Mouse (Mus musculus) heart, postnatal 10 days (tissue): ENCODE measurements at regions not wholly inside any gene's neighbourhood (a gene's known extent, or its start where the extent isn't known, plus 50 kb on each side); places are given as distances from the start of the nearest gene placed in this dataset.
A peak's percentile ranks its signal among the peaks of the same experiment; 100 is the strongest.

Source experiments
- DNase-seq, 2 experiments: peaks; one replicate each; pipeline ENCODE4 v3.0.0; 2021
- intact Hi-C: fragments of 180-260 bp; cut with DNase I; formaldehyde crosslinking; loops from one replicate; pipeline ENCODE4 v1.15.1; 2025

GRCm38 (mm10) chr14:105721576-105721975 is 175.0 kb downstream of the Spry2 start:
- intact Hi-C loops, result no loop called here
- DNase-seq, result no peak

DNA sequence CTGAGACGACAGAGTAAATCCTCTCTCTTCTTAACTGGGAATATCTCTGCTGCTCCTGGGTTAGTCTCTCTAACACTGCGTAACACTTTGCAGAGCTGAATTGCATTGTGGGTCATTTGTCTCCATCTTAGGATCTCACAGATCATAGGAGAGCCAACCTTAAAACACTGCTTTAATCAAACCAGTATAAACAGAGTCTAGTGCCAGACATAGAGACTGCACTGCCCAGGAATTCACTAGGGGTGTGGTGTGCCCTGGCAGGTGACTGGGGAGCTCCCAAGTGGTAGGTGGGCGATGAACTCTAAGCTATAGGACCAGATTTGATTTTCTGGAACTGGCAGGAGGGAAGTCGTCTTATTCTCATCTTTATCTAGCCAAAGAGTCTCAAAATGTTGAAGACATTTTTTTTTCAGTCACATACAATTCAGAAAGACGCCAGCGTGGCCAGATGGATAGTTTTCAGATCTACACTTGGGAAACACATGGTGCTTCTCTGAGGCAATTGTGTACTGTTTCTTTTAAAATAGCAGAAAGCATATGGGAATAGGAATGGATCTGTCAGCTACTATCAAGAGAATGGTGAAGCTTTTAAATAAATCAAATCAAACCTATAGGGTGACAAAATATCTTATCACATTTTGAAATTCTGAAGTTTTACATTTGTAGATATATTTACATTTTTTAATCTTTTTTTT is 175.7 kb downstream of the Spry2 start:
- no peak for DNase-seq
- intact Hi-C loops, result no loop called here

GRCm38 (mm10) chr14:105718676-105719441 is 177.8 kb downstream of the Spry2 start:
- DNase-seq, result no peak
- intact Hi-C loops, result no loop called here

GRCm38 (mm10) chr14:105717821-105718220 is 178.8 kb downstream of the Spry2 start:
- DNase-seq, result no peak
- intact Hi-C loops, result no loop called here

DNA sequence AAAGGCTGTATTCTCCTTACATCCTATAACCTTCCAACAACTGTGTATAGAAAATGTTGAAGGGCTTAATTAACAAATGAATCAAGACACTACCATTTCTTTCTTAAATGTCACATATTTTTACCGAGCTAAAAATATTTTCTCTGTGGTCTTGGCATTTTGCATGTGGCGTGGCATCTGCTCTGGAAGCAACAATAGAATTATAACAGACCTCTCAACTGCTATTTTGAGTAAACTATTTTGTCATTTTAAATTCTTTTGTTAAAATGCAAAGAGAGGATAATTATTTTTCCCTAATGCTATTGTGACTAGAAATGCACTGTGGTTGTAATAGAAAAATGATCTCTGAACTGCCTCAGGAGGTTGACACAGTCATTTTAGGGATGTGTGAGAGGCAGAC is 187.9 kb downstream of the Spry2 start:
- DNase-seq, result no peak
- intact Hi-C loops, result no loop called here

GRCm38 (mm10) chr14:105706756-105707155 is 189.9 kb downstream of the Spry2 start:
- no peak for DNase-seq
- intact Hi-C loops, result no loop called here

- intact Hi-C loops, result no loop called here
- no peak for DNase-seq
Measured at GRCm38 (mm10) chr14:105698616-105699015, 198.0 kb downstream of the Spry2 start.

DNA sequence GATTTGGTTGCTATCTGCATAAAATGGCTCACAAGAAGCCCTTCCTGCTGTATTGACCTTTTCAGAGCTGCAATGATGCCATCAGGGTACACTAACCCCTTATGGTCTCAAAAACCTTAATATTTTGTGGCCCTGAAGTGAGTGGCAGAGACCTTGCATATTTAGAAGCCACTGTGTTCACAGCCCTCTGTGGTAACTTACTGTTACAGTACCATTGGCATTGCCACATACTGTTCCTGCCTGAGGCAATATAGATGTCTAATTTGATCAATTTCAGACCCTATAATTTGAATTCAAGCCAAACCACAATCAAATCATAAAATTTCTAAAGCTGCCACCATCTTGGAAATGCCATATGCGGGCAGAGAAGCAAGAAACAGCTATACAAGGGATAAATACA is 198.5 kb downstream of the Spry2 start:
- no peak for DNase-seq
- intact Hi-C loops, result no loop called here

DNA sequence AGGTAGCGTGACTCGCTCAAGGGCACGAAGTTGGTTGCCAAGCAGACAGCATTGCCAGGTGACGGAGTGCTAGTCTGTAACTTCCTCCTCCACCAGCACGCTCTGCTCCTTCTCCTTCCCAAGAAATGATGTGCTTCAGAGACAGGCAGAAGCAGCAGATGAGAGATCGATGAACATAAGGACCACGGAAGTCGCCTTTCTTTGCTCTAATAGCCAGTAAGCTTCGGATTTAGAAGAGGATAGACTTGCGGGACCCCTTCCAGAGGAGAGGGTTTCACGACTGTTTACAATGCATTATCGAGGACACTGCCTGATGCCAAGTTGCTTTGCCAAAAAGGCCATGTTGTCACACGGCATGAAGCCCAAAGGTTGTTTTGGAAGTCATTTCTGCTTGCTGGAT is 199.2 kb downstream of the Spry2 start:
- intact Hi-C loops, result no loop called here
- DNase-seq, result no peak

DNA sequence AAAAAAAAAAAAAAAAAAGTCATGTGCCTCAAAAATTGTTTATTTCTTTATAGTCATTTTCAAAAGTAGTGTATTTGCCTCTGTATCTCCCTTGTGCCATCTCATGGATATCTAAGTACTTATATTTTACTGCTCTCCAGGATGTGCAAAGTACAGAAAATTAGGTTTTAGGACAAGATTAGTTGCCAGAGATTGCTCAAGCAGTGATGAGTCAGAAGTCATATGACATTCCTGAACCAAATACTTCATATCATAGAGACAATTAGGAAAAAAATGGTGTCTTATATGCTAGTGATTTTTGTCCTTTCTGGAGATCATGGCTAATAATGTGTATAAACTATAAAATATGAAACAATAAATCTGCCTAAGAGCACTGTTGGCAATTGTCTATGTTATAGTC is 201.7 kb downstream of the Spry2 start:
- DNase-seq, result no peak
- intact Hi-C loops, result no loop called here

GRCm38 (mm10) chr14:105693713-105694112 is 202.9 kb downstream of the Spry2 start:
- intact Hi-C loops, result no loop called here
- DNase-seq, result no peak

- DNase-seq, result no peak
- intact Hi-C loops, result no loop called here
Measured at GRCm38 (mm10) chr14:105684826-105685465, 211.7 kb downstream of the Spry2 start.

- no peak for DNase-seq
- intact Hi-C loops, result no loop called here
Measured at GRCm38 (mm10) chr14:105684329-105684728, 212.3 kb downstream of the Spry2 start.

- peak; percentile 40 to 47 for DNase-seq
- intact Hi-C loops, result no loop called here
Measured at GRCm38 (mm10) chr14:105676646-105676930, 220.0 kb downstream of the Spry2 start.

DNA sequence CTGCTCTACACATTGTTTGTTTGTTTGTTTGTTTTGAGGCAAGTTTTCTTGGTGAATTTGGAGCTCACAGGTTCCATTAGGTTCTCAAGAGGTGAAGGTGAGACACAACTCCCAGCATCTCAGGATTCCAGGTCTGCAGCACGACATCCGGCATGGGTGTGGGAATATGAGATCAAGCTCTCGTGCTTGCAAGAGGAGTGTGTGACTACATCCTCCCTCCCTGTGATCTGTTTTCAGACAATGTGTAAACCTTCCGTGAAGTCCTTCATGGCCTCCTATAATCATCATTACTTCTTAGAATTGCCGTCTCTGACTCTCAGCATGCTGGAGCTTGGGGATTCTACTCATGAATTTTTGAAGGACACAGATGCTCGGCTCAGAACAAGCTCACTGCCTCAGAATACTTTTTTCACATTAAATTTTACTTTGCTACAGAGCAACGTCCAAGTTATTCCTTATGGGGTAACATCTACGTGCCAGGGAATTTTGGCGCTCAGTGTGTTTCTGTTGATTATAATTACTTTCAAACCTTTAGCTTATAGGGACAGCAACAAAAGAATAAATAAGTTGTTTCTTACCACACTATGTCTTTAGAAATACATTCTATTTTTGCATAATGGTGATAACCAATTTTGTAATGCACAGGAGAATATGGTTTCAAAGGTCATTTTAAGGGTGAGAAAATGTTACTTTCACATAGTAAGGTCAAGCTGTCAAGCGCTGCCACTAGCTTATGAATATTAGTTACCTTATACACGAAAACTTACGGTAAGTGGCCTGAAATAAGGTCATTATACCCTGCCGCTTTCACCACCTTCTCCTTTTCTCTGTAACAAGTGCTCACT is 220.6 kb downstream of the Spry2 start:
- intact Hi-C loops, result no loop called here
- DNase-seq, result no peak

DNA sequence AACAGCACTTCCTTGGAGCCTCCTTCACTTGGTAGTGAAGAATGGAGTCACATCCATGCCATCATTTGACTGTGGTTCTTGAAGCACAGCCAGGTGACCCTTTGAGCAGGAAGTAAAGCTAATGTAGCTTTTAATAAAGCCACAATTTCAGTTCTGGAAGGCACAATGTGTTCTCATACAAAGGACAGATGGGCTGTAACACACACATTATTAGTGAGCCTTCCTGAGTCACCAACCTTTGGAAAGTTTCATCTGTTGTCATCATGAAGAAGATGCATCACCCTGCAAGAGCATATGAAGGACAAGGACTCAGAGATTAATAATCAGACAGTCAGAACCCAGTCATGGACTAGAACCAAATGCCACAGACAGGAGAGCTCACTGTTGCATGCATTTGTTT is 221.6 kb downstream of the Spry2 start:
- intact Hi-C loops, result no loop called here
- DNase-seq, result no peak

- intact Hi-C loops, result no loop called here
- DNase-seq, result peak; percentile 56 to 58
Measured at GRCm38 (mm10) chr14:105668969-105669368, 227.7 kb downstream of the Spry2 start.

DNA sequence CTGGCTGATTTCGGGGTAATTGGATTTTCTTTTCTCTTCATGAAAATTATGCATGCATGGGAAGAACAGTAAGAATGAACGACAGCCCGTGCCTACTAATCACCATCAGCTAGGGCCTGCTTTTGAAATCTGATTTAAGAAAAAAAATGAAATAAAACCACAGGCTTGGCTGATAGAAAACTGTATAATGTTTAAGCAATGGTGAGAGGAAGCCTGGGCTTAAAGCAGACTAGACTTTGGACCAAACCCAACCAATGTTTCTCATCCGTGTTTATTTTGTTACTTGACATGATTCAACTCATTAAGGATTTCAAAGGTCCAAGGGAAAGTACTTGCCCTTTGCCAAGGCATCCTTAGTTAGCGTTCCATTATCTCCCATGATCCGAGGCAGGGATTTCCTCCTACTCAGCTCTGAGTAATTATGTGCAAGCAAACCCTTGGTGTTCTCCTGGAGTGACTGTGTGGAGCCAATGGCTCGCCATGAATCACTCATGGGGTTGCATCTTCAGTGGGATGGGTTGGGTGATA is 231.9 kb downstream of the Spry2 start:
- DNase-seq, result no peak
- intact Hi-C loops, result no loop called here

- intact Hi-C loops, result no loop called here
- no peak for DNase-seq
Measured at GRCm38 (mm10) chr14:105663472-105663871, 233.1 kb downstream of the Spry2 start.

DNA sequence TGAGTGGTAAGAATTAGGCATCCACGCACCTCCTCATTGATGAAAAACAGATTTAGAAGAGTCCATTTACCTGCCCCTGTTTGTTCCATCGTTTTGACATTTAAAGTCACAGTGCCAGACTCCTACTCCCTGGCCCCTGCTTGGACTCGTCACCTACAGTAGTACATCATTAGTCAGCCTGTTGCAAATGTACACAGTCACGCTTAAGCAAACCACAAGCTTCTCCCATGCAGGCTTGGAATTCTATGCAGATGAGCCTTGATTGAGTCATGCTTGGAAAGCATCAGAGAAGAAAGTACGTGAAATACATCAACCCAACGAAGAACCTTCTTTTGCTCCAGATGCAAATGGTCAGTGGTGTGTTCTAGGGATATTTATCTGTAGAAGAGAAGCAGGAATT is 233.8 kb downstream of the Spry2 start:
- intact Hi-C loops, result no loop called here
- no peak for DNase-seq

- no peak for DNase-seq
- intact Hi-C loops, result no loop called here
Measured at GRCm38 (mm10) chr14:105658316-105658715, 238.3 kb downstream of the Spry2 start.
